Mouse (Mus musculus) midbrain, embryonic 16.5 days (tissue): ENCODE measurements around the gene Ttc30a2. TPM values are rescaled to one million over a fixed set of nuclear protein-coding genes. Genes with fewer than 3 reads are reported as not detected.
A peak's percentile ranks its signal among the peaks of the same experiment; 100 is the strongest.
"Not testable (repeated sequence)": the region's sequence is repeated elsewhere in the genome, so short reads cannot be mapped to it uniquely, and the experiment has no call there.

Experiments
- ATAC-seq: fragments of 200-750 bp; cut with Nextera tagmentation; 2 replicates; pipeline ENCODE4 v1.8.0; 2017; ENCODE audit warnings: moderate TSS enrichment
- H3K27ac ChIP-seq: fragments of 300-500 bp; sonication (generic); 2 replicates; pipeline ENCODE4 v1.5.1; 2014; ENCODE audit warnings: mild to moderate bottlenecking, low read length, mixed read lengths
- H3K27me3 ChIP-seq: fragments of 300-500 bp; sonication (generic); 2 replicates; pipeline ENCODE4 v1.6.1; 2014; ENCODE audit warnings: low read depth, low read length, mixed read lengths; ENCODE audit not compliant: control insufficient read depth, insufficient read depth
- H3K36me3 ChIP-seq: fragments of 300-500 bp; sonication (generic); 2 replicates; pipeline ENCODE4 v1.6.1; 2014; ENCODE audit warnings: mild to moderate bottlenecking, low read length, moderate library complexity, mixed read lengths; ENCODE audit not compliant: control insufficient read depth, insufficient read depth
- H3K4me1 ChIP-seq: fragments of 300-500 bp; sonication (generic); 2 replicates; pipeline ENCODE4 v1.6.1; 2014; ENCODE audit warnings: mild to moderate bottlenecking, low read length, mixed read lengths; ENCODE audit not compliant: control insufficient read depth, insufficient read depth
- H3K4me2 ChIP-seq: fragments of 300-500 bp; sonication (generic); 2 replicates; pipeline ENCODE4 v1.6.1; 2014; ENCODE audit warnings: mild to moderate bottlenecking, low read length, mixed read lengths
- H3K4me3 ChIP-seq: fragments of 300-500 bp; sonication (generic); 2 replicates; pipeline ENCODE4 v1.5.1; 2014; ENCODE audit warnings: low read depth, mild to moderate bottlenecking, low read length, moderate library complexity, mixed read lengths
- H3K9ac ChIP-seq: fragments of 300-500 bp; sonication (generic); 2 replicates; pipeline ENCODE4 v1.6.1; 2014; ENCODE audit warnings: low read depth, low read length, mixed read lengths
- H3K9me3 ChIP-seq: fragments of 300-500 bp; sonication (generic); replicated peaks from 2 replicates; pipeline ENCODE4 v1.6.1; 2014; ENCODE audit warnings: mild to moderate bottlenecking, low read length, mixed read lengths; ENCODE audit not compliant: control insufficient read depth, poor library complexity, severe bottlenecking
- WGBS: fragments of 180-500 bp; shearing (Covaris S2); extraction: QIAGEN DNeasy Blood & Tissue Kit; methylation state at CpG from one replicate; pipeline ENCODE4 v1.1.7; 2014; 5-methylcytosine and 5-hydroxymethylcytosine counted together
- polyA plus RNA-seq: library from polyadenylated mRNA; unstranded; fragments of >200 nt; fragmentation: Nextera tagmentation; extraction: Ambion mirVana; gene quantifications from 2 replicates; pipeline ENCODE4 v1.2.1, GENCODE M21; 2015

Ttc30a2 gene
- polyA plus RNA-seq, 1 experiment from 2014 or later, result 0.78 TPM

DNA sequence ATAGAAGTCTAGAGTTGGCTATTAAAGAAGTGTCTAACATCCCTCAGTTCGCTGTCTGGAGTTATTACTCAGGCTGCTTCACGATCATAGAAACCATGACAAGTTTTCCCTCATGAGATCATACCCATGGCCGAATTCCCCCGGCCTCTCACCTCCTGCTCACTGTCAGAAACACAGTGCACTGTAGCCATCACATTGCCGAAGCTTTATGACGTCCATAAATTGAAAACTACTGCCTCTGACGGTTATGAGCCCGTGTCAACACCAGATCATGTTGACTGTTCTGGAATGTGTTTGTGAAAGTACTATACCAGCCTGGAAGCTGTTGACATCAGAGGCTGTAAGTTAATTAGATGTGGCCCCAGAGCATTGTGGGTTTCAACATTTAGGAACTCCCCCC is 27.3 kb downstream of the Ttc30a2 start:
- no peaks in the 10 kb centered on the region for H3K4me1 ChIP-seq
- ATAC-seq, result no peak
- no peak overlapping the region for H3K9ac ChIP-seq
- no peaks in the 10 kb centered on the region for H3K27me3 ChIP-seq
- no peaks in the 10 kb centered on the region for H3K36me3 ChIP-seq
- 93% methylated on average over 8 of the region's 8 CpGs for WGBS
- no peak overlapping the region for H3K4me2 ChIP-seq
- H3K27ac ChIP-seq, result no peak overlapping the region
- H3K4me3 ChIP-seq, result no peak overlapping the region
- no peaks in the 10 kb centered on the region for H3K9me3 ChIP-seq

DNA sequence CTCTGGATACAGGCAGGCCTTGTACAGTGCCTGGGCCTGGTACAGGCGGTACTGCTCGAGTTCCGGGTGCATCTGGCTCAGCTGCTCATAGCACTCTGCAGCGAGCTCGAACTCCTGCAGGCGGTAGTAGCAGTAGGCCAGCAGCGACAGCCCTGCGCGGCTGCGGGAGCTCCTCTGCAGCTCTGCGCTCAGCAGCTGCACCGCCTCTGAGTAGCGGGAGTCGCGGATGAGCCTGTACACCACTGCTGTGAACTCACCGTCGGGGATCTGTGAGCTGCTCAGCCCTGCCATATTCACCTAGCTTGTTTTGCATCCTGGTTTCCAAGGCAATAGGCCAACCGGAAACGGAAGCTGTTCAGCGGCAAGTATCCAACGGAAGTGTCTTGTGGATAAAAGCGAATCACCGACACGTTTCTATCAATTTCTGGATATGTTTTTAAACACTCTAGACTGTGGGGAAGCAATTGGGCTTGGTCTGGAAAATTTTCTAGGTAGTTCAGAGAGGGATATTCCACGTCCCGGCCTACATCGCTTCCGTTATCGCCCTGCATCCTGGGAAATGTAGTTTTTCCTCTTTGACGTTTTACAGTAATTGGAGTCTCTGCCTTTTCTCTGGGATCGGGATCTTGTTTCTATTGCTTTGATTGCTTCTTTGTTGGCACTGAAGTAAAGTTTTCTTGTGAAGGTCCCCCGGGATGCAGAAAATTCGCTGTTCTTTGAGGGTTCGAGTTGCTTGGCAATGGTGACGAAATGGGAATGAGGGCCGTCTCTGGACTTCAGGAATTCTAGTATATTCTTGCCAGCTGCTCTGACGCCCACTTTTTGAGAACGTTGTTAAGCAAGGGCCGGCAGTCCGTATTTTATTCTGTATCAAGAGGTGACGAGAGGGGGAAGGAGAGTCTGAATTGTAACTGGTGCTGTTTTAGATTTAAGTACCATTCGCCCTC is 39.6 kb downstream of the Ttc30a2 start, which contains the start of gene Ttc30b:
Ttc30b (minus strand) TSS at position 469 of the 947 bp plus-strand sequence.
- WGBS, result 5% methylated on average over 33 of the region's 42 CpGs
- Histone ChIP-seq H3K9me3 (no peaks in the 10 kb centered on the region), H3K27ac (peak within 1 kb of the TSS; percentile 81), H3K9ac (peak within 1 kb of the TSS; percentile 39), H3K4me1 (peaks cover 6% of the 10 kb centered on the region; the same call in 1 of the 2 replicates), H3K4me3 (peak within 1 kb of the TSS; percentile 39), H3K36me3 (no peaks in the 10 kb centered on the region), H3K27me3 (no peaks in the 10 kb centered on the region), H3K4me2 (peak within 1 kb of the TSS; percentile 62)
- peak; percentile 95 for ATAC-seq

GRCm38 (mm10) chr2:75937520-75938116 is 40.4 kb downstream of the Ttc30a2 start:
- Histone ChIP-seq H3K4me3 (peak overlapping the region; percentile 39), H3K4me2 (peak overlapping the region; percentile 62)
- H3K9me3 ChIP-seq, H3K4me1 ChIP-seq, H3K9ac ChIP-seq, H3K27me3 ChIP-seq, H3K36me3 ChIP-seq, H3K27ac ChIP-seq: not testable (repeated sequence)
- WGBS, result 72% methylated on average over 14 of the region's 17 CpGs
- peak; percentile 29; the same call in 1 of the 2 replicates for ATAC-seq

GRCm38 (mm10) chr2:75936685-75937084 is 41.3 kb downstream of the Ttc30a2 start:
- not testable (repeated sequence) for H3K36me3 ChIP-seq, H3K27me3 ChIP-seq, H3K9ac ChIP-seq, H3K9me3 ChIP-seq, H3K4me2 ChIP-seq, H3K27ac ChIP-seq, ATAC-seq, H3K4me3 ChIP-seq, H3K4me1 ChIP-seq
- WGBS, result 94% methylated on average over 2 of the region's 2 CpGs

DNA sequence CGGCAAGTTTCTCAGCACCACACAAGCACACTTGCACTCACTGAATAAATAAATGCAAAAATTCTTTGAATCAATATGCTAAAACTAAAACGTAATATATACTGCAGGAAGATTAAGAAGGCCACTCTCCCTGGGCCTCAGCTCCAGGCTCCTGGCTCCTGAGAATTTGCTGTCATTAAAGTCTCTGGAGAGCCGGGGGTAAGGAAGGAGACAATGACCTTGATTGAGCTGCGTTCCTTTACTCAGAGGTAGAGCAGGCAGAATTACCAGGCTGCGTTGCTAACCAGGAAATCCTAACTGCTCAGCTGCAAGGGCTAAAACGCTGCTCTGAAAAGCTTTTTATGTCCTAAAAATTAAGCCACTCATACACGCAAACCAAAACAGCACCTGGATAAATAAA is 44.4 kb downstream of the Ttc30a2 start:
- no peak overlapping the region for H3K4me3 ChIP-seq
- H3K9me3 ChIP-seq, result no peaks in the 10 kb centered on the region
- H3K27ac ChIP-seq, result no peak overlapping the region
- ATAC-seq, result no peak
- H3K36me3 ChIP-seq, result no peaks in the 10 kb centered on the region
- H3K4me2 ChIP-seq, result no peak overlapping the region
- H3K9ac ChIP-seq, result 0 out of 2 replicates have a peak overlapping the region, but pooled peaks have one; percentile 14
- H3K4me1 ChIP-seq, result 0 out of 2 replicates have a peak, but pooled peaks cover 2% of the 10 kb centered on the region
- 55% methylated on average over 7 of the region's 7 CpGs for WGBS
- H3K27me3 ChIP-seq, result no peaks in the 10 kb centered on the region

DNA sequence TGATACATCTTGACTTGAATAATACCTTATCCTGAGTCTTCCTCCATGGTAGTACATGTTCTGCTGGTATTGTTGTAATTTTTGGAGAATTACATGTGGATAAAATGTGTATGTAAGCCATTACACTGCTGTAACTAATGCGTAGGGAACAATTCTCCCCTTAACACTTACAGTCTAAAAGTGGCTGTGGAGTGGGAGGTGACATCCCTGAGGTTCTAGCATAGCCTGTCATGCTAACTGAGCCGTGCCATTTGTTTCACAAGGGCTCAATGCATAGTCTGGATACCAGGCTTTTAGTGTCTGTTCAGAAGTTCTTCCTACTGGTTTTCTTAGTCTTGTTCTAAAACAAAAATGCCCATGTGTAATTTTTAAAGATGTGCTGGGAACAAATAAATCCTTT is 47.0 kb downstream of the Ttc30a2 start:
- H3K36me3 ChIP-seq, result no peaks in the 10 kb centered on the region; the same call in 1 of the 2 replicates
- WGBS, result 94% methylated on average over 2 of the region's 2 CpGs
- no peaks in the 10 kb centered on the region for H3K9me3 ChIP-seq
- no peak for ATAC-seq
- H3K27me3 ChIP-seq, result no peaks in the 10 kb centered on the region
- H3K9ac ChIP-seq, result no peak overlapping the region
- H3K4me2 ChIP-seq, result no peak overlapping the region
- H3K4me3 ChIP-seq, result no peak overlapping the region
- no peaks in the 10 kb centered on the region for H3K4me1 ChIP-seq
- no peak overlapping the region for H3K27ac ChIP-seq

- 91% methylated on average over 6 of the region's 6 CpGs for WGBS
- Histone ChIP-seq H3K9ac (no peak overlapping the region), H3K9me3 (no peaks in the 10 kb centered on the region), H3K4me1 (no peaks in the 10 kb centered on the region), H3K4me2 (no peak overlapping the region), H3K27me3 (no peaks in the 10 kb centered on the region), H3K27ac (no peak overlapping the region), H3K4me3 (no peak overlapping the region), H3K36me3 (no peaks in the 10 kb centered on the region; the same call in 1 of the 2 replicates)
- no peak for ATAC-seq
Observed at GRCm38 (mm10) chr2:75929786-75930444, 48.1 kb downstream of the Ttc30a2 start.

- no peak overlapping the region for H3K4me2 ChIP-seq
- H3K27me3 ChIP-seq, result no peaks in the 10 kb centered on the region
- WGBS, result 95% methylated on average over 2 of the region's 2 CpGs
- H3K4me1 ChIP-seq, result no peaks in the 10 kb centered on the region
- no peak overlapping the region for H3K4me3 ChIP-seq
- H3K36me3 ChIP-seq, result no peaks in the 10 kb centered on the region; the same call in 1 of the 2 replicates
- H3K27ac ChIP-seq, result no peak overlapping the region
- no peaks in the 10 kb centered on the region for H3K9me3 ChIP-seq
- no peak for ATAC-seq
- no peak overlapping the region for H3K9ac ChIP-seq
Observed at GRCm38 (mm10) chr2:75929141-75929540, 48.8 kb downstream of the Ttc30a2 start.
